Mouse (Mus musculus) lung, postnatal 10 days (tissue): ENCODE measurements around the gene Hexim2.

Source experiments
- DNase-seq: peaks from one replicate; pipeline ENCODE4 v3.0.0; 2021

Hexim2 gene

DNA sequence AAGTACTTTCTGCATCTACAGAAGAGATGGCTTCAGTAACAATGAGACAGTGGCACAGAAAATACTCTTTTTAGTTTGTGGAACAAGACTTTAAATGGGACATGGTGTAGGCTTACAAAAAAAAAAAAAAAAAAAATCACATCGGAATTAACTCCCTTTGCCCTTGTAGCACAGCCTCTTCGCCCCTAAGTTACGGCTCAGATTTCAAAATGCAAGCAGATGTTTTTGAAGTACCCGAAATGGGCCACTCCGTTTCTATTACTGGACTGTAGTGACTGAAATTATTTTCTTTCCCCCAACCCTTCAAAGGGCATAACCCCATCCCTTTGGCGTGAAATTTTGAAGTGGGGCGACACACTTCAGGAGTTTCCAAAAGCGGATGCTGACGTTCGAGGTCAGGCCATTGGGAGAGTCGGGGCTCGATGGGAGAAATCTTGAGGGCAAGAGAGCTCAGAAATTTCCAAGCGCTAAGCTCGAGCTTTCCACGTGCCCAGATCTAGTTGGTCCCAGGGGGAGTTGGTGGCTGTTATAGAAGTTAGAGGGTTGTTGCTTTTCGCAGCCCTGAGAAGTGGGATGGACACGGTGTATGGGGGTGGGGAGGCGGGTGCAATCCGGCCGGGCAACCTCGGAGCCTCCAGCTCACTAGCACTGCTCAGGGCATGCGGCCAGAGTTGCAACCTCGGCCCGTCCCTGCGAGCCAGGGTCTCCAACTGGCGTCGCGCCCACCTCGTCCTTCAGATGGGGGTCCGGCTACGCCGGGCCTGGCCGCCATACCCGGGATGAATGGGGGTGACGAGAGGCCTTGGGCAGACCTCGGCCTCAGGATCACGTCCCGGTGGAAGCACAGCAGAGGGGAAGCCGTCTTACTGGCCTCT, at the start of gene Hexim2:
Gene Hexim2 (plus strand): TSS at position 729 of the 875 bp plus-strand sequence.
- DNase-seq: peak; percentile 73

DNA sequence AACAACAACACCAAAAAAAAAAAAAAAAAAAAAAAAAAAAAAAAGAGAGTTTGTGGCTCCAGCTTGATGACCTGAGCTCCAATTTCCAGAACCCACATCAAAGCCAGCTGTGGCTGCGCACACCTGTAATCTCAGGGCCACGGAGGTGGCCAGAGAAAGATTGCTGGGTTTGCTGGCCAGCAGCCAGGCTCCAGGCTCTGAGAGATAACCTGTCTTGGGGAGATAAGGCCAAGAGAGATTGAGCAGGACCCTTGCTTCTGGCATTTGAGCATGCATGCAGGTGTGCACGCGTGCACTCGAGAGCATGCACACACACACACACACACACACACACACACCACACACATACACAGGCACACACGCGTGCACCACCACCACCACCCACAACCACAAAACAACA, 38.9 kb upstream of the Hexim2 start:
- DNase-seq: no peak

- DNase-seq: no peak
Observed at GRCm38 (mm10) chr11:103093862-103094833, 38.1 kb upstream of the Hexim2 start.

DNA sequence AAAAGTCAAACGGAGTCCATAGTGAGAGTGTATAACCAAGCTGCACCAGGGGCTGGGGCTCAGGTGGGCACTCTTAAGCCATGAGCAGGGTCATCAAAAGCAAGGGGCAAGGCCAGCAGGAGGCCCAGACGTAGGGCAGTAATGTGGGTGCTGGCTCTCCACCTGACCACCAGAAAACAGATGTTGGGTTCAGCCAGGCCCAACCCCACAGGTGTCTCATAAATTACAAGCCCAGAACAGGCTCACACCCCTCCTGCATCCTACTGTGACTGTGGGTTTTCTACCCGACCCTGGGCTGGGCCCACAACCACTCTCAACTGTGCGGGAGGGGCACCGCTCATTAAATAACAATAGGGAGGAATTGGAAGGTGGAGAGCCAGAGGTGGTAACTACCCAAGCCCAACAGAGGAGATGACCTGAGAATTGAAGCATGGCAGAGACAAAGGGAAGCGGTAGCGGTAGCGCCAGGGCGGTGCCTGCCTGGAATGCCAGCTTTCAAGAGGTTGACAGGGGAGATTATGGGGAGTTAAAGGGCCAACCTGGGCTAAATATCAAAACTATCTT, 37.0 kb upstream of the Hexim2 start:
- DNase-seq: no peak

DNA sequence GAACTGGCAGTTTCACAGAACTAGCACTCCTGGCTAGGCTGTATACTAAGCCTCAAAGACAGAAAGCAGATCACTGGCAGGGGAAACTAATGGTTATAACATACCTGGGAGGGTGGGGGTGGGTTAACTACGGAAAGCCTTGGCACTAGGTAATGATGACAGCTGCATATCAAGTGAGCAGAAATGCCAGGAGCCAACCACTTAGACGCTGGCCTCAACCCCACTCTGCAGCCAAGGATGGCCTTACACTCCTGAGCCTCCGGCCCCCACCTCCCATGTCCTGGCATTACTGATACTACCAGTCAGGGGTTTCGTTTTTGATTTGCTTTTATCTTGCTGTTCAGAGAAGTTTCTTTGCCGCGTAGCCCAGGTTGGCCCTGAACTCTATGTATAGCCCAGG, 36.4 kb upstream of the Hexim2 start:
- DNase-seq: no peak

DNA sequence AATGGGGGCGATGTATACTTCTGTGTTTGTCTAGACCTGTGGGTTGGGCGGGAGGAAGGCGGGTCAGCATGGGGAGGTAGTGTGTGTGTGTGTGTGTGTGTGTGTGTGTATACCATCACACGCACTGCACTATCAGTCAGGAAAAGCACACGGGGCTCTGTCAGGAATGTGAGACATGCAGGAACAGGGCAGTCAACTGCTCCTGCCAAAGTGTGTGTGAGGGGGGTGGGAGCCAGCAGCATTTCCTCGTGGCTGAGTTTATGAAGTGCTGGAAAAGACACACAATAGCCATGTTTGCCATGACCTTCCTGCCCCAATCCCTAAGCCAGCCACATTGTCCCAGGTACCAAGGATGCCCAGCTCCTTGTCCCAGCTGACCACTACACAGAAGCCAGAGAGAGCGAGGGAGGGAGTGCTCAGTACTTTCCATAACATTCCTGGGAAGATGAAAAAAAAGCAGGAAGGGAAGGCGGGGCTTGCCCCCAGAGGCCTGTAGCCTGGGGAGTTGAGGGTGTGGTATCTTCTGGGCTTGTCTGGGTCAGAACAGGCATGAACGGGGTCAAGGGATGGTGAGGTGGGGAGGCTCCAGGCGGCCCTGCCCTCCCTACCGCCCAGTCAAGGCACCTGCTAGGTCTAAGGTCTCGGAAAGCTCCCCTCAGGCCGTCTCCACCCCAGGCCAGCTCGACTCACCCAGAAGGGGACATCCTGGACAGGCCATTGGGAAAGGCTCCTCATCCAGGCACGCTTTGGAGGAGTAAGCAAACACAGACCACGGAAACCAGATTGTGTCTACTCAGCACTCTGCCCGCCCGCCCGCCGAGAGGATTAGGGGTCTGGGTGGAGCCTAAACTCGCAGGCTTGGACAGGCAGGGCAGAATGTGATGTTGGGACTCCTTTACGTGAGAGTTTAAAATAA, 35.0 kb upstream of the Hexim2 start:
- no peak for DNase-seq

DNA sequence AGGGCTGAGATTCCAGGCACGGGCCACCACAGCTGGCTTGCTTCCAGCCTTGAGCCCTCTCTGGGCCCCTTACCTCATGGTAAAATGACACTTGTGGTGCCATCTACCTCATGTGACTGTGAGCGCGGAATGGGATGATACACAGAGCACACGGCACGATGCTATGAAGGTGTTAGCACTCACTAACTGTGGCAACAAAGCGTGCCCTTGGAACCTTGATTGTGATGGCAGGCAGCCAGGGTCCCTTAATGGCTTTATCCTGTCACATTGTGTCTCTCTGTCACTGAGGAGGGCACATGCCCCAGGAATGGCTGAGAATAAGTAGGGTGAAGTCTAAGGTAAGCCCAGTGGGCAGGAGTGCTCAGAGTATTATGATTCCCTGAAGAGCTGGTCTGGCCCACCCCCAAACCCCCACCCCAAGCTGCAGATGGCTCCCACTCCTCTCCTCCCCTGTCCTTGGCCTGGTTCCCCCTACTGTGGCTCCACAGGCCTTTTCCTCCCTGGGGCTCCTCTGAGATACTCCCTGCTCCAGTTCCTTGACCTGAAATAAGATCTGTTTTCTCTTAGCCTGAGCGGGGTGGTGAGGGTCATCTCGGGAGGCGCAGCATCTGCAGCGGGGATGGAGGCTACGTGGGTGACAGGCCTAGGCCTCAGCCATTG, 33.6 kb upstream of the Hexim2 start:
- no peak for DNase-seq

DNA sequence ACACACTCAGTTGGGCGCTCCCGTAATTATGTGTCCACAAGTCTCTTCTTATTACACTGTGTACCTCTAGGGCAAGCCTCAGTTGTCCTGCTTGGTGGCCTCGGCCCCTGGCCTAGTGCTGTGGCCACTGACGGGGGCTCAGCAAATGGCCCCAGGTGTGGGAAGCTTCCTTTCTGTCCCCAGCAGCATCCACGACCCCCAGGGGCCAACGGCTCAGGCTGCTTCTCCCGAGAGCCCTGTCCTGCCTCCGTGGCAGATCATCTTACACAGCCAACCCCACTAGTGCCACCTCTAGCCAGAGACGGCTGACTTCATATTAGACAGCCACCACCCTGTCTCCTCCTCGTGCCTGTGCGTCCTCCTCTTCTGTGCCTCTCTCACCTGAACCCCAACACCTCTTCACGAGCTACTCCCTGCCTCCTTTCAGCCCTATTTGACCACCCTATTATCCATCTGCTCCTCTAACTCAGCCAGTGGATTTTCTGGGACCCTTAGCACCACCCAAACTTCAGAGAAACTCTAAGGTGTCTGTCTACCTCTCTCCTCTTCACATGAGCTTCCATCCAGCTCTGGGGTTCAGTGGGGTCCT, 32.8 kb upstream of the Hexim2 start:
- no peak for DNase-seq

DNA sequence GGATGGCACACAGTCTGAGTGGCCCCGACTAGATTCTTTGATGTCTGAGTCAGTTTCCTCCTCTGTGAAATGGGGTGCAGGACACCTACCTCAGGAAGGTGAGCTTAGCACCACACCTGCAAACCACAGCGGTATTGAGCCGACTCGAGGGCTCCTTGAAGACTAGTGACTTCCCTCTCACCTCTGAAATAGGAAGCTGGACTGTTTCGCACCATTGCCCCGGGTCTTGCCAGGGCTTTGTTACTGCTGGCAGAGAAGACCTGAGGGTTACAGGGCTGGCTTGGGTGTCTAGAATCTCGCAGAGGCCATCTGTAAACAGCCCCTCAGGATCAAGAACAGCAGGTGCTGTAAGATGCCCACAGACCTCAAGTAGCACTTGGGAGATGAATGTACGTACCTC, 31.9 kb upstream of the Hexim2 start:
- DNase-seq: no peak

DNA sequence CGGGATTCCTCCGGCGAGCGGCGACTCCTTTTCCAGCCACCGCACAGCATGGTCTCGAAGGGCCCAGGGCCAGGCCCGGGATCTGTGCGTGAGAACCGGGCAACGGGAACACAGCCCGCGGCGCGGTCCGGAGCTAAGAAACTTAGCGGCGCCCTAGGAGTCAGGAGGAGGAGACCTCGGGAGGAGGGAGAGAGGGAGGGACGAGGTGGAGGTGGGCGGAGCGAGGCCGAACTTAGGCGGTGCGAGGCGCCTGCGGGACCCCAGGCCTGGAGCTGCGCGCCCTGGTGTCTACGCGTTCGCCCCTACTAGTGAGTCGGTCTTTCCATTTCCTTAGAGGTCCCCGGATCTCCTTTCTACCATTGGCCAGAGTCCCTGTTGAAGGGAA, 30.8 kb upstream of the Hexim2 start, which contains the start of the genes Plcd3 and Acbd4:
Gene Plcd3 (minus strand): TSS at position 178 of the 385 bp plus-strand sequence.
Gene Acbd4 (plus strand): TSS at position 202 of the 385 bp plus-strand sequence.
- DNase-seq: peak; percentile 92

DNA sequence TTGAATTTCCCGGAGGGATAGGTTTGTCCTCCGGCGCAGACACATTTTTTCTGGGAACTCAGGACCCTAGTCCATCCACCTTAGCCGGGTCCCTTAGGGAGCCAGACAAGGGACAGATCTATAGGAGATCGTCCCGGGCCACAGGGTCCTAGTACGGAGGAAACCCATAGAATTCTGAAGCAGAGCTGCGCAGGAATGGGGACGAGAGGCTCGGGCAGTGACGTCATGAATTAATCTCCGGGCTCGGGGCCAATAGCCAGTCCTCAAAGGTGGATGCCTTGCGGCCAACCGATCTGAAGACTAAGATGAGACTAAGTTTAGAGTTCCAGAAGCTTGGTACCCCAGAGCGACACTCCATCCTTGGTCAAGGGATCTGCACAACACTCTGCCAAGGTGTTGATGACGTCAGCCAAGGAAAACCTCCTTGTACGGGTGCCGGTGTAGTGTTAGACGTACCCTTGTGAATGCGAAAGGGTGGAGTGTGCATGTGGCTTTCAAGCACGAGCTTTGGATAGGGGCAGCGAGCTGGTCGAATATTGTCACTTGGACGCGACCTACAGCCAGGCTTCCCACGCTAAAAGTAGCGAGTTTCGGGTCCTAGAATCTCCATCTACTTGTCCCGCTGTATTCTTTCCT, 30.2 kb upstream of the Hexim2 start:
- DNase-seq: peak; percentile 81

DNA sequence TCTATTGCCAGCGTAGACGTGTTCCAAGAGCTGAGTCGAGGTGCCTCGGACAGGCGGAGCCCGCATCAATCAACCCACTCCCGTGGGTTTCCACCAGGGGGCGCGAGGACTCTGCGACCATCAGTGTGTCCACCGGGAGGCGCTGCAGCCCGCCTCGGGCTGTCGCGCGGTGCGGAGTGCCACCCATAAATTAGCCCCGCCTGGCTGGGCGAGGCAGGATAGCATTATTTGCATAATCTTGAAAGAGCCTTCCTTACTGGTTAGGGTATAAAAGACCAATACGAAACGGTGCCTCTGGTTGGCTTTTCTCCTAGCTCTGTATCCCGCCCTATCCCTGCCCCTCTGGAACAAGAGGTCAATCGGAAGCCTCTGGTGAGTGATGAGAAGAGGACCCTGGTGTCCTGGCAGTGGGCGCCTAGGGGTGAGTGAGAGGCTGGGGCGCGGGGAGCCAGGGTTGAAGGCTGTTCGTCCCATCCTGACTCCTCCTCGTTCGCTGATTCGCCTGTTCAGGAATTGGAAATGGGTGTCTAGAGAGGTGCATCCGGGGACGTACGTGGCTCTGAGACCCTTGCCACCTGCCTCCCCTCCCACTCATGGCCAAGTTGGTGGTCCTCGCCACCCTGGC, 29.4 kb upstream of the Hexim2 start:
- DNase-seq: peak; percentile 97

GRCm38 (mm10) chr11:103103621-103104020, 28.6 kb upstream of the Hexim2 start:
- no peak for DNase-seq

- no peak for DNase-seq
Observed at GRCm38 (mm10) chr11:103104469-103104868, 27.8 kb upstream of the Hexim2 start.

GRCm38 (mm10) chr11:103105180-103105725, 27.0 kb upstream of the Hexim2 start:
- no peak for DNase-seq

GRCm38 (mm10) chr11:103105810-103106209, 26.4 kb upstream of the Hexim2 start:
- DNase-seq: no peak

- no peak for DNase-seq
Observed at GRCm38 (mm10) chr11:103106386-103106785, 25.8 kb upstream of the Hexim2 start.

- DNase-seq: no peak
Observed at GRCm38 (mm10) chr11:103111301-103111700, 20.9 kb upstream of the Hexim2 start.

GRCm38 (mm10) chr11:103111881-103112551, 20.2 kb upstream of the Hexim2 start:
- DNase-seq: peak; percentile 87
